Mouse (Mus musculus): Measurements from ENCODE around the gene Zfp787.
"Not testable (repeated sequence)": the region's sequence is repeated elsewhere in the genome, so short reads cannot be mapped to it uniquely, and the experiment has no call there.

The Zfp787 gene

GRCm38 (mm10) chr7:6132646-6133045, 23.2 kb downstream of the Zfp787 start:
- in situ Hi-C loops (cut with MboI, MseI), result loop anchor here (10.0 to 25.0 kb wide), 2 partner anchors 980 to 1162 kb away; partner anchors contain the start of gene Zfp954

GRCm38 (mm10) chr7:6130346-6130745, 25.5 kb downstream of the Zfp787 start:
- in situ Hi-C loops (cut with MboI, MseI), result loop anchor here (10.0 to 25.0 kb wide), 2 partner anchors 982 to 1164 kb away; partner anchors contain the start of gene Zfp954

GRCm38 (mm10) chr7:6126690-6127448, 28.9 kb downstream of the Zfp787 start:
- in situ Hi-C loops (cut with MboI, MseI), result loop anchor here (5.0 to 25.0 kb wide), 2 partner anchors 65 to 985 kb away; partner anchors contain the start of gene Zfp954

GRCm38 (mm10) chr7:6121128-6121527, 34.7 kb downstream of the Zfp787 start:
- in situ Hi-C loops (cut with MboI, MseI), result not testable (repeated sequence)

DNA sequence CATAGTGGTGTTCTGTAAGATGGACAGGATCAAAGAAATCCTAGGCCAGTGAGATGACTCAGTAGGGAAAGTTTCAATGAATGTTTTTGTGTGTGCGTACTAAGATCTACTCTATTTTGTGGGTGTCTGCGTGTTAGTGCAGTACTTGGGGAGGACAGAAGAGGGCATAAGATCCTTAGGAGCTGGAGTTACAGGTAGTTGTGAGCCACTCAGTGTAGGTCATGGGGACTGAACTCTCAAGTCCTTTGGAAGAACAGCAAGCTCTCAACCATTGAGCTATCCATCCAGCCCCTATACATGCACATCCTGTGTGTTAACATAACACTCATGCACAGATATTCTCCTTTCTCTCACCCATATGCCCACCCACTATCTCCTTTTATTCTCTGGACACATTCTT, 35.7 kb downstream of the Zfp787 start:
- in situ Hi-C loops (cut with MboI, MseI), result not testable (repeated sequence)

GRCm38 (mm10) chr7:6119501-6119900, 36.3 kb downstream of the Zfp787 start:
- in situ Hi-C loops (cut with MboI, MseI), result no loop called here
